Mouse (Mus musculus) kidney, adult 9 months (tissue): ENCODE results near the gene Pip4k2b.
"Not testable (repeated sequence)": the region's sequence is repeated elsewhere in the genome, so short reads cannot be mapped to it uniquely, and the experiment has no call there.

Experiments used
- DNase-seq: peaks from one replicate; pipeline ENCODE4 v3.0.0; 2022

Pip4k2b gene

GRCm38 (mm10) chr11:97744063-97744717 lies at the start of gene Pip4k2b:
Gene Pip4k2b, minus strand, starts transcription at chr11:97744704.
- DNase-seq = no peak

DNA sequence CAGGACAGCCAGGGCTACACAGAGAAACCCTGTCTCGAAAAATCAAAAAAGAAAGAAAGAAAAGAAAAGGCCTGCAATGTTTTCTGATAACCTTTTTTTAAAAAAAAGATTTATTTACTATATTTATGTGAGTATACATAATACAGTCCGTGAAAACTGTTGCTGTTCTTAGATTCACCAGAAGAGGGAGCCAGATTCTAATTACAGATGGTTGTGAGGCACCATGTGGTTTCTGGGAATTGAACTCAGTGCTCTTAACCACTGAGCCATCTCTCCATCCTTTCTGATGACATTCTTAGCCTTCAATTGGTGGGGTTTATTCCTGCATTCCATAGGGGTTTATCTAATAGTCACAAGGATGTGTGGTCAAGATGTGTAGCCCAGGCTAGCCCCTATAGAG lies 48.7 kb upstream of the Pip4k2b start:
- DNase-seq = peak; percentile 84

DNA sequence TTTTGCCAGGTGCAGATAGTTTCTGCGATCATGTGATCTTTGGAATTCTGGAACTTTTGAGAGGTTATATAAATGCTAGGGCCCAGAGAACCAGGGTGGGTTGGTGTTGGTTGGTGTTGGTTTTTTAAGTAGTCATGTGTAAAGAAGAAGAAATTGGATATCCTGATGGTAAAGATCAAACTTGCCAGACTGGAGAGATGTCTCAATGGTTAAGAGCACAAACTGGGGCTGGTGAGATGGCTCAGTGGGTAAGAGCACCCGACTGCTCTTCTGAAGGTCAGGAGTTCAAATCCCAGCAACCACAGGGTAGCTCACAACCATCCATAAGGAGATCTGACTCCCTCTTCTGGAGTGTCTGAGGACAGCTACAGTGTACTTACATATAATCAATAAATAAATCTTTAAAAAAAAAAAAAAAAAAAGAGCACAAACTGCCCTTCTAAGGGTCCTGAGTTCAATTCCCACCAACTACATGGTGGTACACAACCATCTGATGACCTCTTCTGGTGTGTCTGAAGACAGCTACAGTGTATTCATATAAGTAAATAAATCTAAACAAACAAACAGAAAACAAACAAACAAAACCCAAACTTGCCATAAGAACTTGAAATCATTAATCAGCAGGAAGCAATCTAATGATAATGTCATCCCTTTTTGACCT lies 46.4 kb upstream of the Pip4k2b start:
- DNase-seq = not testable (repeated sequence)

DNA sequence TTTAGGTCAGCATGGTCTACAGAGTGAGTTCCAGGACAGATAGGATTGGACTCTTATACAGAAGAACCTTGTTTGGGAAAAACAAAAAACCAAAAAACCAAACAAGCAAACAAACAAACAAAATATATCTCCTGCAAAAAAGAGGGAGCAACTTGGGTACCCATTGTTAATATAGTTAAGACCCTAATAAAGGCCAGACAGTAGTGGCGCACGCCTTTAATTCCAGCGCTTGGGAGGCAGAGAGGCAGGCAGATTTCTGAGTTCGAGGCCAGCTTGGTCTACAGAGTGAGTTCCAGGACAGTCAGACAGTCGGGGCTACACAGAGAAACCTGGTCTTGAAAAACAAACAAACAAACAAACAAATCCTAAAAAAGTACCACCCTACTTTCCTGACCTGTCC lies 45.2 kb upstream of the Pip4k2b start:
- no peak for DNase-seq

GRCm38 (mm10) chr11:97787961-97788360 lies 43.5 kb upstream of the Pip4k2b start:
- no peak for DNase-seq

- DNase-seq = no peak
Measured at GRCm38 (mm10) chr11:97782564-97782895, 38.0 kb upstream of the Pip4k2b start.

DNA sequence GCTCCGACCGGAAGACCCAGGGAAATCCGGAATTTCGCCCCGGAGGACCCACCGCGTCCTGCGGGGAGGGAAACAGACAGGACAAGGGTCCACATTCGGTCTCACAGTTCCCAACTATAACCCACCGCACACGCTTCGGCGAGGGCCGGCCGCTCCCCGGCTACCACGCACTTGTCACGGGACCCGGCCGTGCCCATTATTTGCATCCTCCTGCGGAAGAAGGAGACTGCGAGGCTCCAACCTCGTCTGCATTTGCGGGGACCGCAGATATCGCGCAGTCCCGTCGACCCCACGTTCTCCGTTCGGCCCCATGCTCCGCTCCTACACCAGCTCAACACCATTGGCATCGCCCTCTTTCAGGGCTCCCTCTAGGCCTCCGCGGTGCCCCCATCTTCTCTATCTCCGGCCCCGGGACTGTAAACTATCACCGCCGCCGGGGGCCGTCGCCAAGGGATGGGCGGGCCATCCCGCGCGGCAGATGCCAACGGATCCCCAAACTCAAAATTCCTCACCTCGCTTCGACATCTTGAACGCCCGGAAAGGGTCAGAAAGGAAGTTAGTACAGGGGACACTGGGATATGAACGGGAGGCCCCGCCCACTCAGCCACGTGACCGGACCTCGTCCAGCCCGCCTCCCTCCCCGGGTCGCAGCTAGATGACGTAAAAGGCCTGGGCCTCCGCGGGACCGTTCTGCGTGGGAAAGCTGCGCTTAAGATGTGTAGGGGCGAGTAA lies 37.5 kb upstream of the Pip4k2b start, which contains the start of gene Rpl23:
Gene Rpl23, minus strand, starts transcription at position 606 of the 732 bp plus-strand sequence.
- DNase-seq = peak; percentile 99

DNA sequence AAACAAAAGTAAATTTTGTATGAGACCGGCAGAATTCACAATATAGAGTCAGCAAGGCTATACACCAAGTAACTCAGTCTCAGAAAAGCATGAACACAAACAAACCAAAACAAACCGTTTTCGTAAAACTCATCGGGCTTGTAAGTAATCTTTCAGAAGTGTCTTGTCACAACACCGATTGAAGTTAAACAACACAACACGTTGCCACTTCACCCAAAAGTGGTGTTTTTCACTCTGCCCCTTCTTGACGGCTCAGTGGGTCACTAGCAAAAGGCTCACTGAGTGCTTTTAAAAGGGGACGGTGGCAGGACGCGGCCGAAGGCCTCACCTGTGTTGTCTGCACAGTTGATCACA lies 37.0 kb upstream of the Pip4k2b start:
- DNase-seq = no peak

GRCm38 (mm10) chr11:97779968-97780701 lies 35.6 kb upstream of the Pip4k2b start:
- no peak for DNase-seq

DNA sequence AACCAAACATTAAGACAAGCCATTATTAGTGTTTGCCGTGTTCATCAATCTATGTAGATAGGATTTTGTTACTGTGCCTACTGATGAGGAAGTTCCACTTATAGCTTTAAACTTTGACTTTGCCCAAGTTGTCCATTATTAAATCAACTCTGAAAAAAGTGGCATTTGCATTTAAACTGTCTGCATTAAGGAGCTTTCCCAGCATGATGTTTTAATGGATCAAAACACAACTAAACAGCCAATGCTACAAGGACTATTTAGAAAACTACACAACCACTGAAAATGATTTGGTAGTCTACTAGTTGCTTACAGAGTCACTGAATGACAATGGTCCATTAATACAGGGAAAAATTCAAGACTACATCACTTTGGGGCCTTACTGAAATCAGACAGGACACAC lies 34.4 kb upstream of the Pip4k2b start:
- no peak for DNase-seq

DNA sequence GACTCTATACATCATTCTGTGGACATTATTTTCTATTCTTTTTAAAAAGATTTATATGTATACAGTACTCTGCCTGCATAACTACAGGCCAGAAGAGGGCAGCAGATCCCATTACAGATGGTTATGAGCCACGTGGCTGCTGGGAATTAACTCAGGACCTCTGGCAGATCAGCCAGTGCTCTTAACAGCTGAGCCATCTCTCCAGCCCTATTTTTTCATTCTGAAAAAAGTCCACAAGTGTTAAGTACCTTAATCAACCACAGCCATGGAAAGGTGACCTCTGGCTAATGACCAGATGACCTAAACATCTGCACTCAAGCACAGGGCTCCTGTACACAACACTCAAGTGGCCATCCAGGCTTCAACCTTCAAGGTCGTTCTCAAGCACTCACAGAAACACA lies 32.6 kb upstream of the Pip4k2b start:
- DNase-seq = peak; percentile 43

DNA sequence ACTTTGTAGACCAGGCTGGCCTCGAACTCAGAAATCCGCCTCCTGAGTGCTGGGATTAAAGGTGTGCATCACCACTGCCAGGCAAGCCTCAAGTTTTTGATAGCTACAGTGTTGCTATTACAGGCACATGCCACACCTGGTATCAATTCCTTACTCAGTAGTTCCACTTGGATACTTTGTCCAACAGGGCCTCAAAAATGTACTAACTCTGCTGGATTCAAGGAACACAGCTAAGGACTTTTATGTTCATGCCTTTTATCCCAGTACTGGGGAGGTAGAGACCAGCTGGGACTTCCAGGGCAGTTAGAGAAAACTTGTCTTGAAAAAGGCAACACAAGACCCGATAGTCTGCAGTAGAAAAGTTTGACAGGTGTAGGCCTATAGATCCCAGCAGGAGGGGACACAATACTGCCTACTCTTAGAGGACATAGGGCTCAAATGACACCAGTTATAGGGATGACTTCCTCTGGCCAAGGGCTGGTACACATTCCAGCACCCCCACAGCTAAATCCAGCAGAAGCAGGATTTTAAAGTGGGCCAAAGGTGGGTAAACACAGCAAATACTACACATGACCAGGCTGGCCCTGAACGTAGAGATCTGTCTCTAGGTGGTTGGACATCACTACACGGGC lies 32.1 kb upstream of the Pip4k2b start:
- DNase-seq = no peak

DNA sequence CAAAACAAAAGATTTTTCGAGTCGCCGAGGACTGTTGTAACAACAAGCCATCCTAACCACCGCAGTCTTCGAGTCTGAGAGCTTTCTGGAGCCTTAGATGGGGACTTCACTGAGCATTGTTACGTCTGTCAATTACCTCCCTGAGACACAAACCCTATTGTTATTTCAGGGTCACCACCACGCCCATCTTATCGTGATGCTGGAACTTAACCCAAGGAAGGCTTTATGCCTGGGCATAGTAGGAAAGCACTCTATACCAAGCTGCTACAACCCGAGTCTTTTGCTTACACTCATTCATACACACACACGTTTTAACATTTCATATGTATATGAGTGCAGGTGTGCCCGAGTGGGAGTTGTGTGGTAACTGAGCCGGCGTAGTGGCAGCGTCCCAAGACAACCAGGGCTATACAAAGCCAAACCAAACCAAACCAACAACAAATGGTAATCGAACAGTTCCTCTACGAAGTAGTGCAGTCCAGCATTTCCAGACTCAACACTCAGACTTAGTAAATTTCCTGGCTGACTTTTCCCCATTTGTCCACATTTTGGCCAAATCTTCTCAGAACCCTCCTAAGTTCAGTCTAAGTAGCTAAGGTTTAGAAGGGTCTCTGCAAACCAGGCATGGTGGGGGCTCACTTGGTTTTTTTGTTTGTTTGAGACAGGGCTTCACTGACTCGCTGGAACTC lies 31.4 kb upstream of the Pip4k2b start, which contains the start of gene 1700001P01Rik:
Gene 1700001P01Rik, minus strand, starts transcription at position 111 of the 689 bp plus-strand sequence.
- DNase-seq = no peak

DNA sequence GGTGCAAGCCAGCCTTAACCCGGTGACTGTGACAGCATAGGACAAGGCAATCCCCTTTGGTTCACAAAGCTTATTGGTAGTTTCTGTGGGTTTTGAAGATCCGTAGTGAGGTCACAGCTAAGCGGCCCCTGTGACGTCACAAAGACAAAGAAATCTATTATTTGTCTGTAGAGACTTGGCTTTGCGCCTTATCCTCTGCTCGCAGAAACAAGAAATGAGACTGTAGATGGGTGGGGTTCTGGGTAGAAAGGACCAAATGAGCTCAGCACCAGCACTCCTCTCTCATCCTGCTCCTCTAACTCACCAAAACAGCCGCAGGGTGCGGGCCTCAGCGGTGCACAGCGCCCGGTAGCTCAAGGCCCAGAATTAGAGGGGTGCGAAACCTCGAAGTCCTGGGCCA lies 30.7 kb upstream of the Pip4k2b start:
- DNase-seq = no peak

GRCm38 (mm10) chr11:97771410-97771809 lies 26.9 kb upstream of the Pip4k2b start:
- no peak for DNase-seq

GRCm38 (mm10) chr11:97769704-97770103 lies 25.2 kb upstream of the Pip4k2b start:
- DNase-seq = no peak

DNA sequence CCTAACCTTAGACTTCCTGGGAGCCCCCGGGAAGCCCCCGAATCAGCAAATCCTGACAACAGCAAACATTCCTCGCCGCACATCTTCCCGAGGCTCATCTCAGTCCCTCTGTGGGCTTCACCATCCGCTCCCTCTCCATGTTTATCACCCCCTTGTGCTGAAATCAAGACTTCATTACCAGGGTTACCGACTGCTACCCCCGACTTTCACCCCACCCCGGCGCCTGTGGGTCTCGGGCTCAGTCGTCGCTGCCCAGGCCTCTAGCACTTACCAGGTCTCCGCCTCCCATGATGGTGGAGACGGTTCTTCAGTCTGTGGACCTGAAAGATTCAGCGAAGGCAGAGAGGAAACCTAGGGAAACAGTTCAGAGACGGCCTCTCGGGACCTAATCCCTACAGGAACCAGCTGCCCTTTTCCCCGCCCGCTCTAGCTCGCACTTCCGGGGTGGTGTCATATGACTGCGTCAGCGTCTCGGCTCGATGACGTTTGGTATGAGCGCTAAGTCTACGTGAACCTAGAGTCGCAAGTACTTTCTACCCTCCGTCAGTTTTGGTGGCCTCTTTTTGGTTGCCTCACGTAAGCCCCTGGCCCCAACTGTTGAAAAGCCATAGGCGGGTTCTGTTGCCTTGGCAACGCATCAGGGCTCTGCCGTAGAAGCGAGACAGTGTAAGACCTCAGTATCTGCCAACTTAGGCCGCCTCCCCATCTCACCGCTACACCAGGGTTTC lies 21.8 kb upstream of the Pip4k2b start, which contains the start of gene Cwc25:
Gene Cwc25, minus strand, starts transcription at position 403 of the 728 bp plus-strand sequence.
- peak; percentile 97 for DNase-seq

GRCm38 (mm10) chr11:97761638-97762037 lies 17.1 kb upstream of the Pip4k2b start:
- no peak for DNase-seq

- DNase-seq = no peak
Measured at GRCm38 (mm10) chr11:97758942-97759341, 14.4 kb upstream of the Pip4k2b start.

DNA sequence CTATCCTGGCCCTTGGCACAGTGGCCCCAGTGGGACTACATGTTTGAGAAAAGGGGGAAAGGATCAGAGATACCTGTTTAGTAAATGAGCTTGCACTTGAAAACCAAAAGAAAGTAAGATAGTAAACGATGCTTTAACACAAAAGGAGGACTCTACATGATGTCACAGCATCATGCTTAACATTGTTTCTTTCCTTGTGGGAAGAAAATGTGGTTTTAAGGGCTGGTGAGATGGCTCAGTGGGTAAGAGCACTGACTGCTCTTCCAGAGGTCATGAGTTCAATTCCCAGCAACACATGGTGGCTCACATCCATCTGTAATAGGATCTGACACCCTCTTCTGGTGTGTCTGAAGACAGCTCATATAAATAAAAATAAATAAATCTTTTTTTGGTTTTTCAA lies 13.6 kb upstream of the Pip4k2b start:
- no peak for DNase-seq

- DNase-seq = no peak
Measured at GRCm38 (mm10) chr11:97753277-97753676, 8.8 kb upstream of the Pip4k2b start.
